Mouse (Mus musculus) hindbrain, embryonic 14.5 days (tissue): ENCODE data around the gene Ubash3a. TPM values are rescaled to one million over a fixed set of nuclear protein-coding genes. Genes with fewer than 3 reads are reported as not detected.

Source experiments
- ATAC-seq: fragments of 200-750 bp; cut with Nextera tagmentation; 2 replicates; pipeline ENCODE4 v1.8.0; 2017; ENCODE audit warnings: moderate number of reproducible peaks, mild to moderate bottlenecking, moderate TSS enrichment, moderate library complexity; ENCODE audit not compliant: low FRiP score
- DNase-seq: peaks from one replicate; pipeline ENCODE4 v3.0.0-alpha.2; 2015; ENCODE audit warnings: low spot score
- H3K27ac ChIP-seq: fragments of 300-500 bp; sonication (generic); 2 replicates; pipeline ENCODE4 v1.5.1; 2014; ENCODE audit warnings: mild to moderate bottlenecking, moderate library complexity
- H3K27me3 ChIP-seq: fragments of 300-500 bp; sonication (generic); 2 replicates; pipeline ENCODE4 v1.6.1; 2014; ENCODE audit warnings: mild to moderate bottlenecking, low read length, mixed read lengths; ENCODE audit not compliant: control insufficient read depth, insufficient read depth
- H3K36me3 ChIP-seq: fragments of 300-500 bp; sonication (generic); replicated peaks from 2 replicates; pipeline ENCODE4 v1.6.1; 2014; ENCODE audit not compliant: control insufficient read depth, insufficient read depth
- H3K4me1 ChIP-seq: fragments of 300-500 bp; sonication (generic); replicated peaks from 2 replicates; pipeline ENCODE4 v1.6.1; 2014; ENCODE audit warnings: antibody characterized with exemption, low read length, mixed read lengths; ENCODE audit not compliant: control insufficient read depth, insufficient read depth
- H3K4me2 ChIP-seq: fragments of 300-500 bp; sonication (generic); replicated peaks from 2 replicates; pipeline ENCODE4 v1.6.1; 2014; ENCODE audit warnings: mild to moderate bottlenecking, moderate library complexity
- H3K4me3 ChIP-seq: fragments of 300-500 bp; sonication (generic); replicated peaks from 2 replicates; pipeline ENCODE4 v1.5.1; 2014; ENCODE audit warnings: mild to moderate bottlenecking, low read length
- H3K9ac ChIP-seq: fragments of 300-500 bp; sonication (generic); 2 replicates; pipeline ENCODE4 v1.6.1; 2014
- H3K9me3 ChIP-seq: fragments of 300-500 bp; sonication (generic); 2 replicates; pipeline ENCODE4 v1.6.1; 2016; ENCODE audit warnings: low read length; ENCODE audit not compliant: control insufficient read depth
- WGBS: fragments of 180-500 bp; shearing (Covaris S2); extraction: QIAGEN DNeasy Blood & Tissue Kit; methylation state at CpG from one replicate; pipeline ENCODE4 v1.1.7; 2014; 5-methylcytosine and 5-hydroxymethylcytosine counted together
- polyA plus RNA-seq: library from polyadenylated mRNA; unstranded; fragments of >200 nt; fragmentation: Nextera tagmentation; extraction: Ambion mirVana; gene quantifications from 2 replicates; pipeline ENCODE4 v1.2.1, GENCODE M21; 2014

Ubash3a gene
- polyA plus RNA-seq, 1 experiment from 2014 or later = not detected

GRCm38 (mm10) chr17:31226931-31227330 lies 19.3 kb downstream of the Ubash3a start:
- Histone ChIP-seq H3K9me3 (no peaks in the 10 kb centered on the region), H3K4me1 (no peaks in the 10 kb centered on the region), H3K9ac (no peak overlapping the region), H3K36me3 (no peaks in the 10 kb centered on the region), H3K4me3 (no peak overlapping the region), H3K27me3 (no peaks in the 10 kb centered on the region), H3K4me2 (no peak overlapping the region), H3K27ac (no peak overlapping the region)
- DNase-seq (no peak), ATAC-seq (no peak)
- 89% methylated on average over 7 of the region's 7 CpGs for WGBS

GRCm38 (mm10) chr17:31231780-31232179 lies 24.1 kb downstream of the Ubash3a start:
- H3K9ac ChIP-seq = no peak overlapping the region
- H3K4me1 ChIP-seq = no peaks in the 10 kb centered on the region
- H3K4me2 ChIP-seq = no peak overlapping the region
- no peaks in the 10 kb centered on the region for H3K27me3 ChIP-seq
- no peak overlapping the region for H3K27ac ChIP-seq
- DNase-seq (no peak), ATAC-seq (no peak)
- 53% methylated on average over 6 of the region's 6 CpGs for WGBS
- no peaks in the 10 kb centered on the region for H3K9me3 ChIP-seq
- no peaks in the 10 kb centered on the region for H3K36me3 ChIP-seq
- no peak overlapping the region for H3K4me3 ChIP-seq

GRCm38 (mm10) chr17:31232251-31233010 lies 24.8 kb downstream of the Ubash3a start:
- H3K36me3 ChIP-seq = no peaks in the 10 kb centered on the region
- ATAC-seq (no peak), DNase-seq (no peak)
- H3K27ac ChIP-seq = no peak overlapping the region
- H3K9me3 ChIP-seq = no peaks in the 10 kb centered on the region
- WGBS = 37% methylated on average over 8 of the region's 8 CpGs
- H3K4me2 ChIP-seq = no peak overlapping the region
- no peak overlapping the region for H3K4me3 ChIP-seq
- no peaks in the 10 kb centered on the region for H3K27me3 ChIP-seq
- no peaks in the 10 kb centered on the region for H3K4me1 ChIP-seq
- H3K9ac ChIP-seq = no peak overlapping the region

GRCm38 (mm10) chr17:31235915-31236314 lies 28.2 kb downstream of the Ubash3a start:
- no peak for ATAC-seq
- no peaks in the 10 kb centered on the region for H3K4me1 ChIP-seq

GRCm38 (mm10) chr17:31238234-31239020 lies 30.8 kb downstream of the Ubash3a start:
- Histone ChIP-seq H3K4me1 (no peaks in the 10 kb centered on the region), H3K27ac (no peak overlapping the region), H3K27me3 (no peaks in the 10 kb centered on the region), H3K36me3 (no peaks in the 10 kb centered on the region), H3K9me3 (no peaks in the 10 kb centered on the region), H3K9ac (no peak overlapping the region), H3K4me3 (no peak overlapping the region), H3K4me2 (no peak overlapping the region)
- WGBS = 83% methylated on average over 7 of the region's 7 CpGs
- ATAC-seq = no peak
- no peak for DNase-seq

More at GRCm38 (mm10) chr17:31235915-31236314, 28.2 kb downstream of the Ubash3a start:
- H3K4me2 ChIP-seq = no peak overlapping the region
- H3K27ac ChIP-seq = no peak overlapping the region
- H3K27me3 ChIP-seq = no peaks in the 10 kb centered on the region
- H3K36me3 ChIP-seq = no peaks in the 10 kb centered on the region
- no peak overlapping the region for H3K9ac ChIP-seq
- H3K9me3 ChIP-seq = no peaks in the 10 kb centered on the region
- no peak for DNase-seq
- H3K4me3 ChIP-seq = no peak overlapping the region
- WGBS = 97% methylated on average over 1 of the region's 1 CpGs

GRCm38 (mm10) chr17:31241156-31241555 lies 33.5 kb downstream of the Ubash3a start:
- H3K36me3 ChIP-seq = no peaks in the 10 kb centered on the region
- whole genome bisulfite sequencing = 89% methylated on average over 8 of the region's 8 CpGs
- ATAC-seq = no peak

GRCm38 (mm10) chr17:31242764-31243163 lies 35.1 kb downstream of the Ubash3a start:
- H3K36me3 ChIP-seq = no peaks in the 10 kb centered on the region
- H3K9me3 ChIP-seq = no peaks in the 10 kb centered on the region
- H3K27ac ChIP-seq = no peak overlapping the region
- no peak for ATAC-seq
- no peaks in the 10 kb centered on the region for H3K27me3 ChIP-seq
- no peak overlapping the region for H3K9ac ChIP-seq
- DNase-seq = no peak
- no peak overlapping the region for H3K4me3 ChIP-seq
- no peaks in the 10 kb centered on the region for H3K4me1 ChIP-seq
- WGBS = 0% methylated on average over 1 of the region's 1 CpGs
- no peak overlapping the region for H3K4me2 ChIP-seq

More at GRCm38 (mm10) chr17:31241156-31241555, 33.5 kb downstream of the Ubash3a start:
- Histone ChIP-seq H3K4me1 (no peaks in the 10 kb centered on the region), H3K27me3 (no peaks in the 10 kb centered on the region), H3K9me3 (no peaks in the 10 kb centered on the region), H3K27ac (no peak overlapping the region), H3K9ac (no peak overlapping the region), H3K4me2 (no peak overlapping the region), H3K4me3 (no peak overlapping the region)
- DNase-seq = no peak

GRCm38 (mm10) chr17:31245321-31245720 lies 37.6 kb downstream of the Ubash3a start:
- DNase-seq (no peak), ATAC-seq (no peak)
- no peak overlapping the region for H3K4me3 ChIP-seq
- no peaks in the 10 kb centered on the region for H3K9me3 ChIP-seq
- H3K4me2 ChIP-seq = no peak overlapping the region
- H3K36me3 ChIP-seq = no peaks in the 10 kb centered on the region
- H3K4me1 ChIP-seq = no peaks in the 10 kb centered on the region
- WGBS = 85% methylated on average over 5 of the region's 5 CpGs
- H3K27ac ChIP-seq = no peak overlapping the region
- H3K9ac ChIP-seq = no peak overlapping the region
- H3K27me3 ChIP-seq = no peaks in the 10 kb centered on the region

- Histone ChIP-seq H3K27ac (no peak overlapping the region), H3K9ac (no peak overlapping the region), H3K27me3 (no peaks in the 10 kb centered on the region), H3K36me3 (no peaks in the 10 kb centered on the region), H3K9me3 (no peaks in the 10 kb centered on the region), H3K4me2 (no peak overlapping the region), H3K4me1 (no peaks in the 10 kb centered on the region), H3K4me3 (no peak overlapping the region)
- WGBS = 34% methylated on average over 5 of the region's 5 CpGs
- ATAC-seq (no peak), DNase-seq (no peak)
These were observed 39.5 kb downstream of the Ubash3a start for GRCm38 (mm10) chr17:31247144-31247543.
